Mouse (Mus musculus): Measurements from ENCODE around the gene Usp7.

DNA sequence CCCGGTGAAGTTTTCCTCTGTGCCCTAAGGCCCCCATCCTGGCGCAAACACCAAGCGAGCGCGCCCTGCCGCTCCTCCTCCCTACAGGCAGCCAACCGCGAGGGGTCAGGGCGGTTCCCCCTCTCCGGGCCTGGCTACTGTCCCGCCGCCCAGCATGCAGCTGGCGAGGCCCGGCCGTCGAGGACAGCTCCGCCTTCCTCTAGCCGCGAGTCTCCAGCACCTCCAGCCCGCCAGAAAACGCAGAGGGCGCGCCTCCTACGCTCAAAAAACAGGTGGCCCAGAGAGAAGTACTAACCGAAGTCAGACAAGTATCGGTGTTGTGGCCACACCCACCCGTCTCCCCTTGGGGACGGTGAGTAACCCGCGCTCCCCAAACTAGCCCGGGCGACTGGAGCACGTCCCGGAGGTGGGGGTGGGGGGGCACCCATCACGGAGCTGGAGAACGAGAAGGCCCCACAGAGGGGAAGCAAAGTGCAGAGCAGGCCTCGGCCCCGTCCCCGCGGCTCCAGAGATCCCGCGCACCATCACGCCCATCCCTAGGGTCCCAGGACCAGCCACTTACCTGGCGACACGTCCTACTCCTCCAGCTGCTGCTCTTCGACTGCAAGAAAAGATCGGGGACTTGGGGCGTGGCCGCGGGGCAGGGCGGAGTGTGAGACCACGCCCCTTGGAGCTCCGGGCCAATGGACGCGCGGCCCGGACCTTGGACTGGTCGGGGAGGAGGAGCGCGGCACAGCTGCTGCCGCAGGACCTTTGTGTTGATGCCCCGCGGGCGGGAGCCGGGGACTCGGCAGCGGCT, 120.4 kb downstream of the Usp7 start, which contains the start of gene Carhsp1:
- TF ChIP-seq POLR2A (IDR thresholded peaks at IDR 0.05; ENCODE audit: borderline replicate concordance, extremely low read depth, low read depth, low read length): peak; percentile 96
- no peak for TF ChIP-seq CTCF (IDR thresholded peaks at IDR 0.05; ENCODE audit: insufficient read depth, low read length)

Data from lung, adult 2 months (tissue).